Mouse (Mus musculus) megakaryocyte-erythroid progenitor cell, adult 5-6 weeks (primary cell): ENCODE data around the gene Hist3h2a. TPM values are rescaled to one million over a fixed set of nuclear protein-coding genes. Genes with fewer than 3 reads are reported as not detected.

Source experiments
- ATAC-seq: replicated peaks from 2 replicates; pipeline ENCODE4 v1.8.0; 2016; ENCODE audit warnings: mild to moderate bottlenecking, inconsistent platforms; ENCODE audit not compliant: severe bottlenecking, poor library complexity, low FRiP score, low TSS enrichment
- total RNA-seq, 2 experiments: library from RNA; stranded (forward) in 1 of 2; stranded (reverse) in 1 of 2; fragments of 200-1000, 215-1000 nt in 1 of 2; fragments of >200 nt in 1 of 2; fragmentation: Nextera tagmentation in 1 of 2; gene quantifications; 2 replicates each; pipeline ENCODE4 v1.2.3; 2014 to 2017

Hist3h2a gene
- total RNA-seq, 2 experiments from 2014 or later: 29.7 to 296 TPM

DNA sequence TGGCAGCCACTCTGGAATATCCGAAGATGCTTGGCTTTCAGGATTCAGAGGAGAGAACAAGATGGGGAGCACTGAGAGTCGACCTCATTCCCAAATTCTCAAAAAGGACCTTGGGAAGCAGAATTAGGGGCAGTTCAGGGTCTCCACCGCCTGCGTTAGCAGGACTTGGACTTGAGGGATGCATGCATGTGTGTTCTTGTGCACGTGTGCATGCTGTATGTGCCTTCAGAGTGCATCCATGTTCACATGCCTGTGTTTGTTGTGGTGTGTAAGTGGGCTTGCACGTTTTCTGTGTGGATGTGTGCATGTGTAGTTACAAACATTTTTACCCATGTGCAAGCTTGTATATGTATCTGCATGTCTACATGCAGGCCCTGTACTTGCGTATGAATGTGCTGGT, 9.7 kb downstream of the Hist3h2a start:
- no peak for ATAC-seq

DNA sequence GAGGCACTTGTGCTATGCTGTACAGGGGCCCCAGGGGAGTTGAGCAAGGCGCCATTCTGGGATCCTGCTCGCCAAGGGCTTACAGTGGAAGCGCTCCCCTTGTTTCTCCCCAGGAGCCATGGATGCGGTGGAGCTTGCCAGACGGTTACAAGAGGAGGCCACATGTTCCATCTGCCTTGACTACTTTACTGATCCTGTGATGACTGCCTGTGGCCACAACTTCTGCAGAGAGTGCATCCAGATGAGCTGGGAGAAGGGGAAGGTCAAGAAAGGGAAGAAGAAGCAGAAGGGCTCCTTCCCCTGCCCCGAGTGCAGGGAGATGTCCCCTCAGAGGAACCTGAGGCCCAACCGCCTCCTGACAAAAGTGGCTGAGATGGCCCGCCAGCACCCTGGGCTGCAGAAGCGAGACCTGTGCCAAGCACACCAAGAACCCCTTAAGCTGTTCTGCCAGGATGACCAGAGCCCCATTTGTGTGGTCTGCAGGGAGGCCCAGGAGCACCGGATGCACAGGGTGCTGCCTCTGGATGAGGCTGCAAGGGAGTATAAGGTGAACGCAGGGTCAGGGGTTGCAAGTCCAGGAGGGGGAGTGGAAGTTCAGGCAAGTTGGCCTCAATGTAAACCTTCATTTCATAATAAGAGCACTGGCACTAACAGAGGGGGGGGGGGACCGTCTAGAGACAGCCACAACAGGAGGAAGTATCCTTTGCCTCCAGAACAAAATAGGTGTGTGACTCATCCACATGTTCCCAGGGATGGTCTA, 10.7 kb downstream of the Hist3h2a start:
- no peak for ATAC-seq

DNA sequence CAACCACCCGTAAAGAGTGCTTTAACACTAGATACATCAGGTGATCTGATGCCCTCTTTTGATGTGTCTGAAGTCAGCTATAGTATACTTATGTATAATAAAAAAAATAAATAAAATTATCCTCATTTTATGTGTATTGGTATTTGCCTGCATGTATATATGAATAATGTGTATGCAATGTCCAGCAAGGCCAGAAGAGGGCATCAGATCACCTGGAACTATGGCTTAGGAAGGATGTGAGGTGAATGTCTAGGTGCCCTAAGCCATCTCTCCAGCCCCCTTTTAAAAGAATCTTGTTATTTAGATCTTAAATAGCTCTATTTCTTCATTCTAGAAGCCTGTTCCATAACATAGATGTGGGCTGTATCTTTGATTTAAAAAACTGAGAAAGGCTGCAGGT, 12.9 kb downstream of the Hist3h2a start:
- ATAC-seq: no peak

DNA sequence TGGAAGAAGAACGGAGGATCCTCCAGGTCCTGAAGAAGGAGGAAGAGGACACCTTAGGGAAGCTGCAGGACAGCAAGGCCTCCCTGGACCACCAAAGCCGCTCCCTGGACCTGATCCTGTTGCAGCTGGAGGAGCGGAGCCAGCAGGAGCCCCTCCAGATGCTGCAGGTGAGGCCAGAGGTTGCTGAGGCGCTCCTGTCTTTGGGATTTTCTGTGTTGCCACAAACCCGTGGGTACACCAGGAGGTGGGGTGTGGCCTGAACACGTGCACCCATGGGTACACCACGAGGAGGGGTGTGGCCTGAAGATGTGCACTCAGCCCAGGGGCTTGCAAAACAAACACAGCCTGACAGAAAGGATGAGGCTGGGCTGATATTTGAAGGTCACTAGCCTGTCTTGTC, 14.1 kb downstream of the Hist3h2a start:
- ATAC-seq: no peak

DNA sequence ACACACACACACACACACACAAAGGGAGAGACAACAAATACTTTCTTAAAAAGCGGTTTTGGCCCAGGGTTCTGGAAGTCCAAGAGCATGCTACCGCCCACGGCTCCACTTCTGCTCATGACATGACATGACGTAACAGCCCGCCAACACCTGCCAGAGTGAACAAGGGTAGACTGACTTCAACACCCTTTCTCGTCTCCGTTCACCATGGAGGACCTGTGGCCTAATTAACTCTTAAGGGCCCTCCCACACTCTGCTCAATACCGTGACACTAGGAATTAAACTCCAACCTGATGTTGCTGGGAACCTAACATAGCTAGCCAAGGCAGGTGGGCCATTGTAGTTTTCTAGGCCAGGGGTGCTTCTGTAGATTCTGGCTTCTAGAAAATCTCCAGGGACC, 14.5 kb downstream of the Hist3h2a start:
- no peak for ATAC-seq

DNA sequence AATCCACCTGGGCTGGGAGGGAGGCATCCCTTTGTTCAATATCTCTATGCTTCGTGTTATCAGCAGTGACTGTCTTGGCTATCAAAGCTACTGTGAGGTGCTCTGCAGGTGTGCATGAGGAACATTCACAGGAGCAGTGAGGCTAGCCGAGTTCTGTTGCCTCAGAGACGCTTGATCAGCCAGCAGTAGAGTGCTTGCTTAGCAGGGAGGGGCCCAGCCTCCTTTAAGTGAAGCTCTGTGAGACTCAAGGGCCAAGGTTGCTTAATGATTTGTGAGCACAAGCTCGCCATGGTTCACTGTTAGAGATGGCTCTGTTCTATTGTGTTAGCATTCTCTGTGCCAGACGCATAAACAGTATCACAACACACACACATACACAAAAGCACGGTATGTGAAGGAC, 15.2 kb downstream of the Hist3h2a start:
- ATAC-seq: no peak

DNA sequence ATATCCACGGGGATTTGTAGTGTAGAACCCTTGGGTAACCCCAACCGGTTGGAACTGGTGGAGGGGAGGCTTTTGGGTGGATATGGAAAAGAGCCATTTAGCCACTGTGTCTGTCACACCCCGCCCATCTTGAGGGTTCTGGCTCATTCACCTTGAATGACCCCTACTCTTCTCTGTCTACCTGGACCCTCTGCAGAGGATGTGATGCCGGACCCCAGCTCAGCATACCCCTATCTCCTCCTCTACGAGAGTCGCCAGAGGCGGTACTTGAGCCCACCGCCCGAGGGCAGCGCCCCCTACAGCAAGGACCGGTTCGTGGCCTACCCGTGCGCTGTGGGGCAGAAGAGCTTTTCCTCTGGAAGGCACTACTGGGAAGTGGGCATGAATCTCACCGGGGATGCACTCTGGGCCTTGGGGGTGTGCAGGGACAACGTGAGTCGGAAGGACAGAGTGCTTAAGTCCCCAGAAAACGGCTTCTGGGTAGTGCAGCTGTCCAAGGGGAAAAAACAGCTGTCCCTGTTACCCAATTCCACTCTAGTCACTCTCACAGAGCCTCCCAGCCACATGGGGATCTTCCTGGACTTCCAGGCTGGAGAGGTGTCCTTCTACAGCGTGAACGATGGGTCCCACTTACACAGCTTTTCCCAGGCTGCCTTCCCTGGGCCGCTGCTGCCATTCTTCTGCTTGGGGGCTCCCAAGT, 16.5 kb downstream of the Hist3h2a start:
- no peak for ATAC-seq

DNA sequence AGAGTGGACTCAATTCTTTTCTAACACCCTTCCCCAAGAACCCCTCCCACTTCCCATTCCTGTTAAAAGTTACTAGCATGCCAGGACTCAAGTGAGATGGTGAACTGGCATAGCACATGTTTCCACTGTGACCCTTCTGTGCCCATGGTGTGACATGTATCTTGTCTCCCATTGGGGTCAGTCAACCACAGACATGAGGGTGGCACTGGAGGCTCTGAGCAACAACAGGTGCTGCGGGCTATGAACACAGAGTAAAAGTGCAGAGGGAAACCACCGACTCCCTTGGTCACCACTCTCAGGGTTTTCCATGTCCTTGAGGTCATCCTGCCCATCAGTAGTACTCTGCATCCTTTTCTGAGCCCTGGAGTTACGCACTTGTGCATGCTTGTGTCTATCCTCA, 17.3 kb downstream of the Hist3h2a start:
- no peak for ATAC-seq

DNA sequence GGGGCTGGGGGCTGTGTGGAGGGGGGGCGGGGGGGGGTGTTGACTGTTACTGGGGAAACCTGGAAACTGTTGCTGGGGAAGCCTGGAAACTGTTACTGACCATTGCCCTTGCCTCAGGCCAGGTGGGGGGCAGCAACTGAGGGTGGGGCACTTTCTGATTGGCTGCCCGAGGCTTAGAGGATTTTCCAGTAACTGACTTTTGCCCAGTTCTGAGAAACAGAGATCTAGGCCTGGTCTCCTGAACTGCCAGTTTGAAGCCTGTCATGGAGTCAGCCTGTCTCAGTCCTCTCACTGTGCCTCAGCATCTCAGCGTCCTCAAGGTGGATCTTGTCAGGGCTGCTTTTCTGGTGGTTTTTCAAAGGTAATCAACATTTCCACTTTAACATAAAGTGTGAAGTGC, 19.9 kb downstream of the Hist3h2a start:
- ATAC-seq: no peak

DNA sequence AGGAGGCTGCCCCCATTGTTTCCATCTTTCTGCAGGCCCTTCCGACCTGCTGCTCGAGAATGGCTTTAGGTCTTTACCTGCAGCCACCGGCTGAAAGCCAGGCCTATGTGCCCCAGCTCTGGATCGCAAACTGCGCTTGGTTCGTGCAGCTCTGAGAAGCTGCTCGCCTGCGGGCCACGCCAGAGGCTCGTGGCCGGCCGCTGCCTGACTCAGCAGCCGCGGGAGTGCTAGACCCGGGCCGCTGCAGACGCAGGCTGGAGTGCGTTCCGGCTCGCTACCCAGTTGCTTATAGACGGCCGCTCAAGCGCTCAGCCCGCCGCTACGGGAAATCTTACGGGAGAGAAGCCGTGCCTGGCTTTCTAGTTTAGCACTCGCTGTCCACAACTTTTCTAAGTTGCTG, 22.7 kb downstream of the Hist3h2a start:
- peak; percentile 29; the same call in 1 of the 2 replicates for ATAC-seq

DNA sequence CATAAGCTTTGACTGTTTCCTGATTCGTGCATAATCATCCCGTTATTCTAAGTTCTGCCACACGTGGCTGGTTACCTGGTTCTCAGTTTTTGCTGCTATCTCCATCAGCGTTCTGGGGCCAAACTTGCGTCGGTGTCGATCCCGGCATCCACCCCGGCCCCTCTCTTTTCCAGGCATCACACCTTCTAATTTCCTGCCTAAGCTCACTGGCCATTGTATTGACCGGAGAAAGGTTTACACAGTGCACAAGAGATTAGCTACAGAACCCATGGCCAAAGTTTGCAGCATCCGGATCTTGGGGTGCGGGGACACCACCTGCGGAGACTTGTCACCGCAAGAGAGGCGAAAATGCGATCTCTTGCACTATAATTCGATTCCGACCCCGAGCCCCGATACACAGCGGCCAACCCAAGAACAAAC, 23.1 kb downstream of the Hist3h2a start:
- no peak for ATAC-seq

DNA sequence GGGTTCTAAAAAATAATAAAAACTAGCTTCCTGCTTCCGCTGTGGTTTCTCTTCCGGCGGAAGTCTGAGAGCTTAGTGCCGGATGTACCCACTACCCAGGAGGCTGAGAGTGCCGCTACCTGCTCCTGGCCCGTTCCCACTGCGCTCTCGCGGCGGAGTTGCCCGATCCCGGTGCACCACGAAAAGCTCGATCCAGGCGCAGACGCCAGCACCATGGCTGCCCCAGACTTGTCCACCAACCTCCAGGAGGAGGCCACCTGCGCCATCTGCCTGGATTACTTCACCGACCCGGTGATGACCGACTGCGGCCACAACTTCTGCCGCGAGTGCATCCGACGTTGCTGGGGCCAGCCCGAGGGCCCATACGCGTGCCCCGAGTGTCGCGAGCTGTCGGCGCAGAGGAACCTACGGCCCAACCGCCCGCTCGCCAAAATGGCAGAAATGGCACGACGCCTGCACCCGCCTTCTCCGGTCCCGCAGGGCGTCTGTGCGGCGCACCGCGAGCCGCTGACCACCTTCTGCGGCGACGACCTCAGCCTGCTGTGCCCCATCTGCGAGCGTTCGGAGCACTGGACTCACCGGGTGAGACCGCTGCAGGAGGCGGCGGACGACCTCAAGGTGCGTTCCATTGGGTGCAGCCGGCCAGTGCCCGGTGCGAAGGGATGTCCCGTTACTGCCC, 23.7 kb downstream of the Hist3h2a start, which contains the start of gene Trim11:
Gene Trim11 (plus strand): TSS at position 67 of the 679 bp plus-strand sequence.
- ATAC-seq: peak; percentile 35; the same call in 1 of the 2 replicates

DNA sequence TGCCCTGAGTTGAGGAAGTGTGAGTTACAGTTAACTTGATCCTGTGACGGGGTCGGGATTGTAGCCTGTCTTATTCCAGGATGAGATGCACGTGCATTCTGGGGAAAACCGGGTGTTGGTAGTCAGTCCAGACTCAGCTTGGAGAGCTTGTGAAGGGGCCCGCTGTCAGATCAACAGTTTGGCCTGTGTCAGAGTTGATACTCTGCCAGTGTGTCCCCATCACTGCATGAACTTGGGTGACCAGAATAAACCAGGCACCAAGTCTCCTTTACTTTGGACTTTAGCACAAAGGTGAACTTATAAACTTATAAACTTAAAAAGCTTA, 24.2 kb downstream of the Hist3h2a start:
- no peak for ATAC-seq

DNA sequence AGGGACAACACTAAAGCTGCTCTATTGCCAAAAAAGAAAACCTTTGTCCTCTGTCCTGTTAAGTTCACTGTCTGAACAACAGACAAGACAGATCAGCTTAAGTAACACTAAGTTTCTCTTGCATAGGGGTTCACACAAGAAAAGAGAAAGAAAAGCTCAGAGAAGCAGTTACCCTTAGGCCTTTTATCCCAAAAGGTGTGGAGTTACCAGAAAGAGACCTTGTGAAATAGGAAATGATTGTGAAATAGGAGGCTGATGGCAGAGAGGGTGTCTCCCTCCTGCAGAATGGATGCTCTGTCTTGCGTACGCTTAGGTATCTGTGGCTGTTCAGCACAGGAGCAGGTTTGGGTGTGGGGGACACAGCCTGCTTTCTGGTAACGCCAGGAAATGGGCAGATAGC, 24.7 kb downstream of the Hist3h2a start:
- ATAC-seq: no peak

DNA sequence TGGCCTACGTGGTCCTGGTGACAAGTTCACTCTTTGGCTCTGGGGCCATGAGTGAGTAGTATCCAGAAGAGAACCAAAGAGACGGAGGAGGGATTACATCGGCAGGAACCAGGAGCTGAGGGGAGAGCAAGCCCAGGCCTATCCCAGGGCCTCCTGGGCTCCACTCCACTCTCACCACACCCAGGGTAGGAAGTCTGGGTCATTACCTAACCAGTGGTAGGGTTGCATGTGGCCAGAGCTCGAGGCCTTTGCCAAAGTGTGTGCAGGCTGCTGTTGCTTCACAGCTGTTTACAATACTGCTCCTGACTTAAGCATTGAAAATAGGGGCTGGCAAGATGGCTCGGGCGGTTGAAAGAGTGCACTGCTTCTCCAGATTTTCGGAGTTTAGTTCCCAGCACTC, 25.2 kb downstream of the Hist3h2a start:
- no peak for ATAC-seq

DNA sequence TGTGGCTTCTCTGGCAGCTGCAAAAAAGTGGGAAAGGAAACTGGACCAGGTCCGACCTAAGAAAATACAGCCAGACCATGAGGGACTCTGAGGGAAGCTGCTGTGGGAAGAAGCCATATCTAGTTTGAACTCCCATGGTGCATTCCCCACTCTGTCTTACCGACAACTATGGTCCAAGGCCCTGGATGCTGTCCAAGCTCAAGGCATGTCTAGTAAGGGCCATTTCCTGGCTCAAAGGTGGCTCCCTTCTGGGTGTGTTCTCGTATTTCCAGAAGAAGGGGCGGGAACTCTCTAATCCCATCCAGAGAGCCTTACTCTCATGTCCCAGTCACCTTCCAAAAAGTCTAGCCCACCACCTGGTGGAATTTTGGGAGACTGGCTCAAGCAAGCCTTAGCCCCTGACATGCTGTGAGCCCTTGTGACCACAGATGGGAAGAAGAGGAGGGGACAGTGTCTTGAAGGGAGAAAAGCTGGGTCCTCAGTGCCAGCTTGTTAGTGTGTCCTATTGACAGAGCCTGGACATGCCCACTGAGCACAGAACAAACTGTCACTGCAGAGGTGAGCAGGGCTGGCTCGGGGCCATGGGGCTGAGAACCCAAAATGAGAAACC, 26.0 kb downstream of the Hist3h2a start:
- no peak for ATAC-seq

DNA sequence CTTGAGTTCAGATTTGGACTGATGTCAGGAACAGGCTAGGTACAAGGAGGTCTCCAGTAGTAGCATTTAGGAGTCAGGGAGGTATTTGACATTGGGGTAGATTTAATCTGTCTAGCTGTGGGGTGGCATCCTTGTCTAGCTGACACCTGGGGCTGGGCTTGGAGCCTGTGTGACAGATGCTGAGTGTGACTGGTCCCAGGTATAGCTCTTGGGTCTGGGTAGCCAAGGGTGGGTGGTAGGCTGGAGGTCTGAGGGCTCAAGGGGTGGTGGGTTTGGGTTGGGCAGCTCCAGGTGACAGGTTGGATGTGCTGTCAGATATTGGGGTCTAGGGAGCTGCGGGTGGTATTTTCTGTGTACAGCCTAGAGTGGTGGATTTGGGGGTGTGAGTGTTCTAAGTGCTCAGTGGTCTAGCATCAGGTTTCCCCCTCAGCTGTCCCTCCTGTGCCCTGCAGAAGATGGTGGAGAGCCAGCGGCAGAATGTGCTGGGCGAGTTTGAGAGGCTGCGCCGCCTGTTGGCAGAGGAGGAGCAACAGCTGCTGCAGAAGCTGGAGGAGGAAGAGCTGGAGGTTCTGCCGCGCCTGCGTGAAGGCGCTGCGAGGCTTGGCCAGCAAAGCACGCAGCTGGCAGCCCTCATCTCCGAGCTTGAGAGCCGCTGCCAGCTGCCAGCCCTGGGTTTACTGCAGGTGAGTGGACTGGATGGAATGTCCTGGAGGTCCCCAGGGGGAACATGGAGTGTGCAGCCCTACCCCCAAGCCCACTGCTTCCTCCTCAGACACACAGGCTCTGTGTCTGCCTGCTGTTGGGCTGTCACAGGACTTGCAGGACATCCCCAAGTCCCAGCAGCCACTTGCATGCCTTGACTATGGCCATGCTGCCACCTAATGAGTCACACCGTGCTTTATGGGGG, 27.3 kb downstream of the Hist3h2a start:
- ATAC-seq: peak; percentile 71

DNA sequence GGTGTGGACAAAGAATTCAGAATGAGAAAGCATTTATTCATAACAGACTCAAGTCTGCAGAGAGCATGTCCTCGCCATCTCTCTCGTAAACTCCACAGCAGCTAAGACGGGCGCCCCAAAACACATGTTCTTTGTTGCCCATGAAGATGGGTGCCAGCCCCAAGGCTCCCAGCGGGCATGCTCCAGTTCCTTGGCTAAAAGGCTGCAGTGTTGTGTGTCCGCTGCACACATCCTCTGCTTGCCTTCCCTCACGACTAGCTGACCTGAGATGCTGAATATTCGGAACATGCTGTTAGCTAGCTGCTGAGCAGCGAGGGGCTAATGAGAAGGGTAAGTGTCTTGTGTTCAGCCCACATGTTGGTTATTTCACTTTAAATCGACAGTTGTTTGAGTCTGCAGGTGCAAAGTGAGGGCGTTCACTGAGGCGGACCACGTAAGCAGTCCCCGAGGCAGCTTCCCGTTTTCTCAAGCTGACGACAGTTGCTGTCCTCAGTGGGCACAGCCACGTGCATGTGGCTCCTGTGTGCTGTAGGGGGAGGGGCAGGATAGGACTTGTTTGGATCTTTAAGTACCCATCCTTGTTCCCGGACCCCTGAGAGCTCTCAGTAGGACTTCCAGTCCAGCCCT, 28.1 kb downstream of the Hist3h2a start:
- no peak for ATAC-seq
